Mouse (Mus musculus) testis, adult 2 months (tissue): ENCODE results near the gene Eaf2.

Source experiments
- CTCF ChIP-seq: fragments of 200-500 bp; IDR thresholded peaks from 2 replicates; pipeline ENCODE4 v1.5.1; 2012; ENCODE audit warnings: low read depth, mild to moderate bottlenecking, inconsistent platforms, low read length, moderate library complexity; ENCODE audit not compliant: control insufficient read depth, insufficient read depth, insufficient replicate concordance
- POLR2A ChIP-seq: fragments of 200-500 bp; IDR thresholded peaks from 2 replicates; pipeline ENCODE4 v1.6.1; 2012; ENCODE audit warnings: low read depth, mild to moderate bottlenecking, inconsistent platforms, low read length, moderate library complexity; ENCODE audit not compliant: control insufficient read depth

- TF ChIP-seq POLR2A (no peak), CTCF (no peak)
Measured at GRCm38 (mm10) chr16:36743580-36743979, 131.2 kb downstream of the Eaf2 start.
